Mouse (Mus musculus) liver (tissue): ENCODE data around the gene Xrcc3.

ENCODE experiments used
- DNase-seq: peaks from one replicate; pipeline ENCODE4 v3.0.0-alpha.2; 2020; ENCODE audit warnings: mixed read lengths

The Xrcc3 gene

DNA sequence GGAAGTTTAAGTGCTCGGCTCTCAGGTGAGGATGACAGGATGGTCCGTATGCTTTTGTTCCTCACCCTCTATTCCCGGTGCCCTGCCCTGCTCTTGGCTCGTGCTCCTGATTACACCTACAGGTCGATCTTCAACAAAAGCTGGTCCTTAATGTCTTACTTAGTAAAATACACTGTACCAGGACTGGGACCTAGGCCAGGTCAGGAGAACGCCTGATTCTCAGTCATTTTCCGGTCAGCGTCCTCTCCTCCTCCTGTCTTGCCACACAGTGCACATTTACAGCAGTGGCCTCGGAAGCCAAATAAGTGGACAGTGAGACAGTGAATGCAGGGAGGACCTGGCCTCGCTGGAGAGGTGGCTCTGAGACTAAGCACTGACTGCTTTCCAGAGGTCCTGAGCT, 43.0 kb downstream of the Xrcc3 start:
- no peak for DNase-seq

DNA sequence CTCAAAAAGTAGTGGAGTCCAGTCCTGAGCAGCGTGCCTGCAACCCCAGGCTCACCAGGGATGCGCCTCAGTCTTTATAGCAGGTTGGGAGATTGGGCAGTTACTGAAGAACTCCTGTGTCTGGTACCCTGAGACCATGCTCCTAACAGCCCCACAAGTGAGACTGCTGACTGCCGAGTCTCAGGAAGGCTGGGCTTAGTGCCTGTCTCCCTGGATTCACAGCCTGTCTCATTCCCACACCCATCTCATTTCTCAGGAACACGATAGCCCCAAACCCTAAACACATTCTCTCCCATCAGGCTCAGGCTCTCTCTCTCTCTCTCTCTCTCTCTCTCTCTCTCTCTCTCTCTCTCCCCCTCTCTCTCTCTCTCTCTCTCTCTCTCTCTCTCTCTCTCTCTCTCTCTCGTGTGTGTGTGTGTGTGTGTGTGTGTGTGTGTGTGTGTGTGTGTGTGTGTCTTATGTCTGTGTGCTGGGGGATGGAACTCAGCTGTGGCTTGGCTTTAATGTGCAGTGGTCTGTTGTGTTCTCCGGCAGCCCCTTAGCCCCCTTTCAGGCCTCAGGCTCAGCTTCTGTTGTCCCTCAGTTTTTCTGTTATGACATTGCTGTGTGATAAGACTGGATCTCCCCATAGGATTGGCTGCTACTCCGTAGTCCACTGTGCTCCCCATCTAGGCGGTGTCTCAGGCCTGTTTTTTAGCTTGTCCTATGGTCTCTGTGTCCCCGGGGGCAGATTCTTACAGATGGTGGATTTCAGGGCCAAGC, 43.7 kb downstream of the Xrcc3 start:
- DNase-seq, result no peak

DNA sequence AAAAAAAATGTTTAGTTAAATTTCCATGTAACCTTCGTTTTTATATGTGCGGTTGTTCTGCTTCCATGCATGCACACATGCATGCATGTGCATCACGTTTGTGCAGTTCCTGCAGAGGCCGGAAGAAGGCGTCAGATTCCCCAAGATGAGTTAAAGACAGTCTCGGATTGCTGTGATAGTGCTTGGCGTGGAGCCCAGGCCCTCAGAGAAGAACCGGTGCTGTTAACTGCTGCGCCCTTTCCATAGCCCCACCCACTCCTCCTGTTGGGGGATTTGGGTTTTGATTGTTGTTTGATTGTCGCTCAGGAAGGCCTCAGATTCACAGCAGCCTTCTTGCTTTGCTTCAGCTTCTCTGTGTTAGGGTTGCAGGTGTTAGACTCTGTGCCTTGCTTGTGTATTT, 44.4 kb downstream of the Xrcc3 start:
- peak; percentile 46 for DNase-seq

DNA sequence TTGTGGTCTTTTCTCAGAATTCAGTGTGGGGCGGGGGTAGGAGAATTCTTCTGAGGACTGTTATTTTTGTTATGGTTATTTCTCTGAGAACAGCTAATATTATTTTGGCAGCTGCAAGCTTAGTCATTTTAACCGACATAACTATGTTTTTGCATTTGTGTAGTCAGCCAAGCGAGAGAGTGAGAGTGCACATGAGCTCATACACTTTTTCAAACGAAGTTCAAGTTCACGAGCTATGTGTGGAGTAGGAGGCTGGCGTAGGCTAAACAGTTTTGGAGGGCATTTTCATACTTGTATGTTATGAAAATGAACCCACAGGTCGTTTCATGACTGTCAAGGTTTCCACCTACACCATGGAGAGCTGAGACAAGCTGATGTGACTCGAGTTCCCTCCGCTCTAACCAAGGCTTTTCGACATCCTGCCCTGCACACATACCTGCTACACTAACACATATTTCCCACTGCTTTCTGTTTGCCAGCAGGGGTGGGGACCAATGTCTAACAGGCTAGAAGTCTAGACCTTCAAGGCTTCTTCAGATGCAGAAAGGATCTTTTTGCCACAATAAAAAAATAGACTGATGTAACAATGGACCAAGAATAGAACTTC, 45.2 kb downstream of the Xrcc3 start:
- DNase-seq, result no peak

DNA sequence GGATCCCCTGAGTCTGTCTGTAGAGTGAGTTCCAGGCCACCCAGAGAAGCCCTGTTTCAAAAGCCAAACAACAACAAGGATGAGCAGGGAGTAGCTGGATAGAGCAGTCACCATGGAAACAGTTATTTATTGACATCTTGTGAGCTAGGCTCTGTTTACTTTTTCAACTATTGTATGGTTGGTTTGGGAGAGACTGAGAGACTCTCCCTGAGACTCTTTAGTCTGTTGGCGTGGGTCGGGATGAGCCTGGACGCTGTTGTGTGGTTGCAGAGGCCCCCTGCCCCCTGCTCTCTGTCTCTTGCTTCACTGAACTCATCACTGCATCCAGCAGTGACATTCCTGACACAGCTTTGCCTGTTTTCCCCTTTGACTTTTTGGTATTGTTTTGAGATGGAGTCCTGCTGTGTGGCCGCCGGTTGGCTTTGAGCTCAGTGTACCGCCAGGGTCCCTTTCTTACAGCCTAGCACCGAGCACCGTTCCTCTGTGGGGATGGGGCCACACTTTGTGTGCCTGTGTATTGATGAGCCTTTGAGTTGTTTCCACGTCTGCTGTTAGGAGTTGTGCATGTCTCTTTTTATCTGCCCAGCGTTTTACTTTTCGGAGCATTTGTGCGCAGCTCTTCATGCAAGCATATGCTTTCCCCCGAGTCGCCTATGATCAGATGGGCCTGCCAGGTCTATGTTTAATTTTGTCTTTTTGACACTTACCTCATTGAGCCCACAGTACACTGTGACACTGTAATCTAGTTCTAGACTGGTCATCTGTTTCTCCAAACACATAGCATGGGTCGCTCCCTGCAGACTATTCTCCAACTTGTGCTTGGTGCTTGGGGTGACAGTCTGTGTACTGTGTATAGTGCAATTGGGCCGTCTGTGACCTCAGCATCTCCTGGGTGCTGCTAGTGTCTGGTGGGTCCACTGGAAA, 47.1 kb downstream of the Xrcc3 start:
- DNase-seq, result no peak

DNA sequence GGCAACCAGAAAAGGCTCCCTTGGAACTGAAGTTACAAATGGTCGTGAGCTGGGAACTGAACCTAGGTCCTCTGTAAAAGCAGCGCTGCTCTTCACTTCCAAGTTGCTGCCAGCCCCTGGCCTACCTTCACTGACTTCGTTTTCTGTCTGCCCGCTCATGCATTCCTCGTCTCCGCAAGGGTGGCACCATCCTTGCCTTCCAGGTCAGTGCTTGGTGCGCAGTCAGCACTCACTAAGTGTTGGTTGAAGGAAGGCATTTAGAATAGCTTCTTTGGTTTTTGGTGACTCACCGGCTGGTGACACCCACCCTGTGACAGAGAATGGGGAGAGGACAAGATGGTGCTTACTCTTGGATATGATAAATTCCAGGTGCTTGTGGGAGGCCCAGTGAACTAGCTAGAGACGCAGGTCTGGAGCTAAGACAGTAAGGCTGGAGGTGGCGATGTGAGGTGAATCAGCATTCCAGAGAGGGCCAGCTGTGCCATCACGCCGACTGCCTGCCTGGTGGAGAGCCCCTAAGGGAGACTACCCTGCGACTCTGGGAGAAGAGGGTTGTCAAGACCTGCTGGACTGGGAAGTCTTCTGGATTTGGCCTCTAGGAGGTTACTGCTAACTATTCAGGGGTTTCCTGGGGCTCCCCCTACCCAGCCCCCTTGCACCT, 50.9 kb downstream of the Xrcc3 start:
- no peak for DNase-seq

DNA sequence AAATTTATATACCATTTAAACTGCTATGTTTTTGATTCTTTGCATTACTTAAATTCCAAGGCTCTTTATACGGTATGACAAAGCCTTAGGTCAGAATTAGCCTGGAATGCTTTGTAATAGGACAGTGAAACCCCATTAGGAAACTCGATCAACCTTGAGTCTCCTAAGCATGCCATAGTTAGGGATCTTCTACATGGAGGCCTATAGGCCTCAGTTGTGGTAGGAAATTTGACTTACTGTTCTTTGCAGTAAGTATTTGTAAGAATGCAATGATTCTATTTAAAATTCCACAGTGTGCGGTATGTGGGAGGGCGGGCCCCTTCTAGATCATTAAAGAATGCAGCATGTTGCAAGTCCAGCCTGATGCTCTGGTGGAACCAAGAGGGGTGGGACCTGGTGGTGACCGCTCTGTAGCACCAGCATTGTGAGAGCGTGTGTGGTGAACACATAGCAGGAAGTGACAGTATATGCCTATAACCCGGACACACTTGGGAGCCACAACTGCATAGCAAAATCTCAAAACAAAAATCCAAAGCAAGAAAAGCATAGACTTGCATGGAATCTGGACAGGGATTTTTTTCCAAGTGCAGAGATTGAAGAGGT, 53.3 kb downstream of the Xrcc3 start:
- no peak for DNase-seq

DNA sequence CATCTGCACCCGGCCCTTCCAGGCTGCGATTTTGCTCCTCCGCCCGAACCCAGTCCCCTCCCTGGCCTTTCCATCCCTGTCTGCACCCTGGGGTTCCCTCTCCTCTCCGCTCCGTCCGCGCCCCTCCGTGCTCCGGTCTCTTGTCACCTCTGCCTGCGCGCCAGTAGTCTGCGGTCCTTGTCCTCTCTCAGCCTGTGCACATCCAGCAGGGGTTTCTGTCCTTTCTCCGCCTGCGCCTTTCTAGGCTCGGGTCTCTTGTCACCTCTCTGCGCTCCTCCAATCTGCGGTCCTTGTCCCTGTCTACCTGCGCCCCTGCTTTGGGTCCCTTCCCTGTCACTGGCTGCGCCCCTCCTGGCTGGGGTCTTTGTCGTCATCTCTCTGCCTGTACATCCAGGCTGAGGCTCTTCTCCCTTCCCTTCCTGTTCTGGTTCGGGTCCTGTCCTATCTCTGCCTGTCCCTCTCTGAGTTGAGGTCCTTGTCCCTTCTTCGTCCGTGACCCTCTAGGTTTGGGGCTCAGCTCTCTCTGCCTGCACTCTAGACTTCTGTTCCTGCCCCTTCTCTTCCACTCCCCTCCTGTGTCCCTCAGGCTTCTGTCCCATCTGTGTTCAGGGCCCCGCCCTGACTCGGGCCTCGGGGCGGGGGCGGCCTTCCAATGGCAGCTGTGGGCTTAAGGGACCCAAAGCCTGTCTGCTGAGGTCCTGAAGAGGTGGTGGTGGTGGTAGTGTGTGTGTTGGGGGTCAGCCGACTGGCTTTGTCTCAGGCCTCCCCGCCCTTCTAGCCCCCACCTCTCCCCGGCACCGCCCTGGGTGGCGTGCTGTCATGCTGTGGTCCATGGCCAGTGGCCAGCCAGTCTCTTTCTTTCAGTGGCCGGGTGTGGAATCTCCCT, 54.3 kb downstream of the Xrcc3 start:
- peak; percentile 42 for DNase-seq

DNA sequence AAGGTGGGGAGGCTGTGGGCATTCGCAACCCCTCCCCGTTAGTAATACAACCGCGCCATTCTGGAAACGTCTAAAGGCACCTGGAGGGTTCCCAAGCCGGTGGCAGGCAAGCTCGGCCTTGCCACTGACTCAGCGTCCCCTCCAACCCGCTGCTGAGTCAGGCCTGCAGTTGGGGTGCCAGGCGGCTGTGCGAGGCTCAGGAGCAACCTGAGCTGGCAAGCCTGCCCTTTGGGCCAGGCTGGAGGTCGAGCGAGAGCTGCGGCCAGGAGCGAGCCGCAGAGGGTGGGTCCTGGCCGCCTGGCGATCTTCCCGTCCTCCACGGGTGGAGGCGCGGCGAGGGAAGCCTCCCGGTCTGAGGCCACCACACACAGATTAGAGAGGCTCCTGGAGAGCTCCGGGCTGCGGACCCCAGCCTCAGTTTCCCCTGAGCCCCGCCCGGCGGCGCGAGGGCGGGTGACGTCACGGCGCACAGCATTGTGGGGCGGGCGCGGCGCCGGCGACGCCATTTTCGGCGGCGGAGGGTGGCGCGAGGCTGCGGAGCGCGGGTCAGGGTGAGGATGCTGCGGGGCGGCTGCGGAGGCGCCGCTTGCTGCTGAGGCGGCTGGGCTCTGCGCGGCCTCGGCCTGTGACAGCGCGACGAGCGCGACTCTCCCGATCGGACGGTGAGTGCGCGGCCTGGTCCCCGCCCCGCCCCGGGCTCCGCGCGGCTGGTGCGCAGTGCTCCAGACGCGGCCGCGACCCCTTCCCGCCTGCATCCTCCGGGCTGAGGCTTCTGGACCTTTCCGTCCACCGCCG, 55.1 kb downstream of the Xrcc3 start, which contains the start of gene Klc1:
Gene Klc1, plus strand, starts transcription at position 469 of the 795 bp plus-strand sequence.
- peak; percentile 81 for DNase-seq

DNA sequence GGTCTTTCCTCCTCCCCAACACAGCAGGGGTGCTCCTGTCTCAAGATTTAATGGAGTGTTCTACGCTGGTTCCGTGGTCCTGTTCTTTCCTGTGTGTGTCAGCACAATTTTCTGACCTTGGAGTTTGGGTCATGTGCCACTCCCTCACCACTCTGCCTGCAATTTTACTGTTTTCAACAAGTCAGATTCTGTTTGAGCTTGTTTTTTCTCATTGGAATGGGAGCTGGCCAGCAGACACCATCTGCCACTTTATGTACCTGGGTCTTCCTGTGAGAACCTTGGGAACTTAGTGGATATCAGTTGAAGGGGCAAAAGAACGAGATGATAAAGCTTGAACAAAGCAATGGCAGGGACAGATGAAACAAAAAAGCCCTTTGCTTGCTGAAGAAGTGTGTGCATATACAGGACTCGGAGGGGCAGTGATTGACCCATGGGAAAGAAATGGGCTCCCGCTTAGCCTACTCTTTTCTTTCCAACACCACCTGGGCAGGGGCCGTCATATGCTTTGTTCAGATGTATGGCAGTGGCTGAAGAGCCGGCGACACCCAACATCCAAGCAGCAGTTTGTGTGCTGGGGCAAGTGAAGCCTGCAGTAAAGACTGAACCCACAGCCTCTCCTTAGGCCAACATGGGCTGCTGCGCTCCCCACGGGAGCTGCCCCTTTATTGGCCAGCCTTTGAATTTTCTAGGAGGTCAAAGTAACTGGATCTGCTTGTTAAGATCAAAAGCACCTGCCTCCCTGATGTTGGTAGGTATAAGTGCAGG, 55.9 kb downstream of the Xrcc3 start:
- DNase-seq, result no peak

DNA sequence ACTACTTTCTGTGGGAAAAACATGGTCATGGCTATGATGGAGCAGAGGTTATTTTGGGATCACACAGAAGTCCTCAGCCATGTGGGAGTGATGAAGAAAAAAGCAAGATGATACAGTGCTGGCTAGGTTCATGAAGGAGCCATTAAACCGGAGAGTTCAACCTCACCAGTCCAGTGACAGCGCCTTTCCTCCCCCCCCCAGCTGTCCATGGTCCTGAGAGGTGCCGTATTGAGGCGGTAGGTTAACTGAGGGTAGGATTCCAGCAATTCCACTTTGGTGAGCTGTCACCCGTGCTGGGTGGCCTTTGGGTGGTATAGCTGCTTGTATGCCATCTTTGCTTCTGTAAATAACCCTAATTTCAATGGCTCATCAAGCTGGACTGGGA, 57.0 kb downstream of the Xrcc3 start:
- no peak for DNase-seq

DNA sequence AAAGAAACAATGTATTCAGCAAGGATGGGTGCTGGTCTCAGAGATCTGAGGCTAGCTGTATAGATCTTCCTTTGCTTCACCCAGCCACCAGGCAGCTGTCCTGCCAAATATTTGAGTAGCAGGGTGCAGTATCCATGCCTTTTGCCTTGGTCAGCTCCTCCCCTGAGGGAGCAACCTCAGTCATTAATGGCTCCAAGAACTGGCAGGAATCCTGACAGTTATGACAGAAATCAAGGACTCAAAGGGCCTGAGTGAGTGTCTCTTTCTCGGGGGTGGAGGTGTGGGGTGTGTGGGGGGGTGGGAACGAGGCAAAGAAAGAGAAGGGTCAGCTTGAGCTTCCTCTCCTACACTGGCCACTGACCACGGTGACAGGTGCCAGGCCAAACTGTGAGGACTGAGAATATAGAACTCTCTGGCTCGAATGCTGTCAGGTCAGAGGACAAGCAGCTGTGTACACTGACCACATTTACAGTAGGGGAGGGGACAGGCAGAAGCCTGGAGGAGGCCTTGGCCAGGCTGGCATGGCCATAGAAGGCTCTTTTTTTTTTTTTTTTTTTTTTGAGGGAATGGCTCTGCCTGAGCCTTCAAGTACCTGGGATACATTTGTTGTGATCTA, 57.5 kb downstream of the Xrcc3 start:
- DNase-seq, result no peak

DNA sequence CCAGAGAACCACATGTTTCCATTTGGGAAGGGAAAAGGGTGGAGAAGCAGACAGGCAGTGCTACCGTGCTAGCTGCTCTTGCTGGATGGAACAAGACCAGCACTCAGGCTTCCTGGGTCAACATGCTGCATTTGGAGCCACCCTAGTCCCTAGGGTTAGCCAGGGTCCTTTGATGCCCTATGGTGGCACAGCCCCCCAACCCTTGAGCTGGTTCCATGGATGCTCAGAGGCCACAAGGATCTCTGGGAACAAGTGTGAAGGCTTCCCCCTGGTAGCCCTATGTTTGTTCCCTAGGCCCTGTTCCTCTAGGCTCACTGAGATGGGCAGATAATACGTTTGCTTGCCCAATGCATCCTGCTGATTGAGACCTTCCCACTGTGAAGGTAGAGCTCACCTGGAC, 58.4 kb downstream of the Xrcc3 start:
- DNase-seq, result no peak

DNA sequence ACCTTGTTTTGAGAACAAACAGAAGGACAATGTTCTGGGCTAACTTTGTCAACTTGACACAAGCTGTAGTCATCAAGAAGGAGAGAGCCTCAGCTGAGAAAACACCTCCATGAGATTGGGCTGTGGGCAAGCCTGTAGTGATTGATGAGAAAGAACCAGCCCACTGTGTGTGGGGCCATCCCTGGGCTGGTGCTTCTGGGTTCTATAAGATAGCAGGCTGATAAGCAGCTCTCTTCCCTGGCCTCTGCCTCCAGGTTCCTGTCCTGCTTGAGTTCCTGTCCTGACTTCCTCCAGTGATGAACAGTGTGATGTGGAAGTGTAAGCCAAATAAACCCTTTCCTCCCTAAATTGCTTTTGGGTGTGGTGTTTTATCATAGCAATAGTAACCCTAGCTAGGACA, 59.0 kb downstream of the Xrcc3 start:
- DNase-seq, result no peak

DNA sequence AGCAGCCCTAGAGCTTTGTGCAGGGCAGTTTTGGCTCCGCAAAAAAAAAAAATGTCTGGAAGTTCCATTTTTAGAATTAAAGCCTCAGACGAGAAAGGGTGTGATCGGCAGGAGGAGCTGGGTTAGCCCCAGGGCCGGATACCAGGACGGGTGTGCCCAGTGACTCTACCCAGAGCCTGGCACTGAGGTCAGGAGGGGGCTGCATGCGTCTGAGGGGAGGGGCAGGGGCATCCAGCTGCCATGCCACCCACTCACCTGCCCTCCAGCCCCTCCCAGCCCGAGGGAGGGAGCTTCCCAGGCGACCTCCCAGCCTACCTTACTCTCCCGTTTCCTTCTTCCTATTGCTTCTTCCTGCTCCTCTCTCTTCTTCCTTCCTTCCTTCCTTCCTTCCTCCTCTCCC, 60.3 kb downstream of the Xrcc3 start:
- DNase-seq, result no peak
